Mouse (Mus musculus) ES-E14 (cell line): ENCODE data around the gene Sox5.

Experiments used
- CHD2 ChIP-seq: IDR thresholded peaks from 2 replicates; pipeline ENCODE4 v1.6.1; 2014; ENCODE audit warnings: mild to moderate bottlenecking, low read depth, low read length, inconsistent platforms
- HCFC1 ChIP-seq: IDR thresholded peaks from 2 replicates; pipeline ENCODE4 v1.6.1; 2012; ENCODE audit warnings: low read length, inconsistent platforms, borderline replicate concordance; ENCODE audit not compliant: insufficient read depth
- MAFK ChIP-seq: IDR thresholded peaks from 2 replicates; pipeline ENCODE4 v1.6.1; 2014; ENCODE audit warnings: mild to moderate bottlenecking, low read depth, low read length, inconsistent platforms; ENCODE audit not compliant: insufficient read depth
- ZC3H11A ChIP-seq: IDR thresholded peaks from 2 replicates; pipeline ENCODE4 v1.6.1; 2012; ENCODE audit warnings: low read depth, mild to moderate bottlenecking, inconsistent platforms, low read length, borderline replicate concordance
- ZNF384 ChIP-seq: IDR thresholded peaks from 2 replicates; pipeline ENCODE4 v1.6.1; 2012; ENCODE audit warnings: low read depth, low read length, inconsistent platforms

DNA sequence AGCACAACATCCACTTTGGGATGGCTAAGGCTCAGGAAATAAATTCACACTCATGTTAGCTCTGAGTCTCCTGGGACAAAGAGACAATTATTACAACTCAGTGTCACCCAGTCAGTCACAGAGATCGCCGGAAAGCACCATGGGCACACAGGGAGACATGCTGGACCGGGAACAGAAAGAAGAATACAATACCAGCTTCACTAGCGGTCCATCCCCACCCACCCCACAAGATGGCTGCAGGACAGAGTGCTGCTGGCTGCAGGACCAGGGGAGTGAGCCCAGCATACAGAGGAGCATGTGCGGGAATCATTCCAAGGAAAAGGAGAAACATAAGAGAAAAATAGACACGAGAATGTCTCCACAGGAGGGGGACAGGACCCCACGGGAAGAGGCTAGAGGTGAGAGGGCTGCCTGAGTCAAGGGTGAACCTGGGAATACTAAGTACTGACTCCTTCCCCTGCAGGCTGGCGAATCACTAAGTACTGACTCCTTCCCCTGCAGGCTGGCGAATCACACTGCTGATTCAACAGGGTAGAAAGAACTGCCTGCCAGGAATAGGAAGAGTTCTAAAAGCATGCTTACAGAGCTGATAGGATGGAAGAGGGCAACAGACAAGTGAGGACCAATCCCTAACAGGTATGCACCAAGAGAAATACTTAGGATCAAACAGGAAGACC lies 813.9 kb downstream of the Sox5 start:
- TF ChIP-seq ZC3H11A (no peak), ZNF384 (no peak), MAFK (no peak), CHD2 (no peak), HCFC1 (no peak)
